Mouse (Mus musculus) thymus, adult 18-20 months (tissue): ENCODE data around the gene Bik.

Experiments
- DNase-seq, 2 experiments: peaks; one replicate each; pipeline ENCODE4 v3.0.0; 2022; ENCODE audit warnings: mixed read lengths in 2 of 2

Gene Bik

DNA sequence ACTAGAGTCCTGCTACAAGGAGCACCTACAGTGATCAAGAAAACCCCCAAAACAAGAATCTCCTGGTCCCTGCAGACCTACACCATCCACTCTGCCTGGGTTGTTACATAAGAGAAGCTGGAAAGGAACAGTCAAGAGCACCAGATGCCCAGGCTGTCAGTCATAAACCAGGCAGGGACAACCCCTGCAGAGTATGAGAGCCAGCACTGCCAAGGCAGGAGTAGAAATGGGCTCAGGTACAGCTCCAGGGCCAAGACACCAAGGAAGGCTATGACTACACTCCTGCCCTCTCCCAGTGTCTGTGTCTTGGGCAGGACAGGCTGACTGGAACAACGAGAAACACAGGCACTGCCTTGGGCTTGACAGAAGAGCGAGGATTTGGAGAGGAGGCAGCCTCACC, 23.5 kb downstream of the Bik start:
- no peak for DNase-seq

DNA sequence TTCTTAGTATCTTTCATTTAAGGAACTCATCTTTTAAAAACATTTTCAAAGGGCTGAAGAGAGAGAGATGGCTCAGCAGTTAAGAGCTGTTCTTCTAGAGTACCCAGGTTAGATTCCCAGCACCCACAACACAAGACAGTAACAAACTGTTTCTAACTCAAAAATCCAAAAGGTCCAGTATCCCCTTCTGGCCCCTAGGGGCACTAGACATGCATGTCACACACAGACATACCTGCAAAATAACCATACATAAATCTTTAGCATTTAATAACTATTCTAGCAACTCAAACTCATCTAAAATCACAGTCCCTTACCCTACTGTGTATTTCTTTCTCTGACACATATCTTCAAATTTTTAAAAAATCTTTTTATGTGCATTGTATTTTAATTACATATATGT, 27.2 kb downstream of the Bik start:
- DNase-seq: no peak

DNA sequence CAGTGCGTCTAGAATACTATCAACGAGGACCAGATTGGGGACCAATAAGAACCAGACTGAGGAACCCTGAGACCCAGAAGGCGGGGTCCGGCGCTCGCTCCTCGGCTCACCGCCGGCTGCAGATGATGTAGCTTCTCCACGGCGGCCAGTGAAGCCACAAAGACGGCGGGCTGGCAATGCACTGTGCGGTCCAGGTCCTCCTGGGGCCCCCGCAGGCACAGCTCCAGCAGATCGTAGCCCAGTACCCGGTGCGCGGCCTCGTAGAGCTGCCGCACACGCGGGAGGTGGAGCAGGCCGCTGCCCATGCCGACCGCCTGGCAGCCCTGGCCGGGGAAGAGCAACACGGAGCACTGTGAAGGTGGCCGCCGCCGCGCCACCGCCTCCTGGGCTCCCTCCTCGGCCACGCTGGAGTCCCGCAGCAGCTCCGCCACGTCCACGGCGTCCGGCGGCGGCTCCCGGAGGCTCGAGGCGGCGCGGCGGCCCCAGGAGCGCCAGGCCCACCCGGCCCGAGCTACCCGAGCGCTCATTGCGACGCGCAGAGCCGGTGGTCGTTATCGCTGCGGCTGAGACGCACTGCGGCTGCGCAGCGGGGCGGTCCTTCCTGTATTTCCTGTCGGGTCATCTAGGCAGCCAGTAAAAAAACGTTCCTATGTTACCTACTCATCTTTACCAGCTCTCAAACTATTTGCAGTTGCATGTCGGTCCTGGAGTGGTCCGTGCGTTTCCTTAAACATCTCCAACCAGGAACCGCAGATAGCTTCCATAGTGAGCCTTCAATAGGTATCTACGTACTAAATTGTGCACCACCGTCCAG, 28.7 kb downstream of the Bik start:
- DNase-seq: peak; percentile 80 to 85

DNA sequence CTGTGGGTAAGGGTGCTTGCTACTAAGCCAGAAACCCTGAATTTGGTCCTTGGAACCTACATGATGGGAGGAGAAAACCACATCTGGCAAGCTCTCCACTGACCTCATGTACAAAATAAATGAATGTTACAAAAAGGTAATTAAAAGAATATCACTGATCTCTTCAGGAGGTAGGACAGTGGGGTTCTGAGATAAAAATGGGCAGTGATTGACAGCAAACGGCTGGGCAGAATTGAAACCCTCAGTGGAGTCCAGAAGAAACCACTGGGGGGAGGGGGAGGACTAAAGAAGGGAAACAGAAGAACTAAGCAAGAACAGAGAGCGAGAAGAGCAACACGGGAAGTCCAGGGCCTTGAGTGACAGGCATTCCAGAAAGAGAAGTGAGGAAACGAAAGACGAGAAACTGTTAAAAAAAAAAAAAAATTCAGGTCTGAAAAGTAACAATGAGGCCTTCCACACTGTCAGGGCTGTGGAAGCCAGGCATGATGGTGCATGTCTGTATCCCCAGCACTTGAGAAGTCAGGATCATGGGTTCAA, 34.3 kb downstream of the Bik start:
- no peak for DNase-seq

DNA sequence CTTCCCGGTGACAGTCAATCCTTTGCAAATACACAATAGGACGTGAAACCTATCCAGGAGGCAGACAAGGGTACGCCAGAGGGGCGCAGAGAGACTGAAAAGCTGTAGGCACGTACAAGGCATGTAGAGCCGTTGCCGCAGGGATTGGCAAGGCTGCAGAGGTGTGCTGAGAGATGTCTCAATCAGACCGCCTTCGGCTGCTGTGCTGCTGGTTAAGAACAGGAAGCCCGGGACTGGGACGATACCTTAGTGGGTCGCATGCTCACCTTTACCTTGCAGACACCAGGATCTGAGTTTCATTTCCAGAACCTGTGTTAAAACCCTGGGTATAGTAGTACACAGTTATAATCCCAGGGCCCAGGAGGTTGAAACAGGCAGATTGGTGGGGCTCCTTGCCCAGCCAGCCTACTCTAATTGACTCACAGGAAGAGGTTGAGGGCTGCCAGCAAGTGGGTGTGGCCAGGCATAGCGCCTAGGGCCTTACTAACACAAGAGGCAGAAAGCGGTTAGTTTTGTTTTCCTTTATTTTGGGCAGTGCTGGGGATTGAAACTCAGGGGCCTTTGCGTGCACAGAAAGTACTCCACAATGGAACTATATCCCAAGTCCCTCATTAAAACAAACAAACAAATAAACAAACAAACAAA, 36.1 kb downstream of the Bik start:
- DNase-seq: peak; percentile 74 to 83

DNA sequence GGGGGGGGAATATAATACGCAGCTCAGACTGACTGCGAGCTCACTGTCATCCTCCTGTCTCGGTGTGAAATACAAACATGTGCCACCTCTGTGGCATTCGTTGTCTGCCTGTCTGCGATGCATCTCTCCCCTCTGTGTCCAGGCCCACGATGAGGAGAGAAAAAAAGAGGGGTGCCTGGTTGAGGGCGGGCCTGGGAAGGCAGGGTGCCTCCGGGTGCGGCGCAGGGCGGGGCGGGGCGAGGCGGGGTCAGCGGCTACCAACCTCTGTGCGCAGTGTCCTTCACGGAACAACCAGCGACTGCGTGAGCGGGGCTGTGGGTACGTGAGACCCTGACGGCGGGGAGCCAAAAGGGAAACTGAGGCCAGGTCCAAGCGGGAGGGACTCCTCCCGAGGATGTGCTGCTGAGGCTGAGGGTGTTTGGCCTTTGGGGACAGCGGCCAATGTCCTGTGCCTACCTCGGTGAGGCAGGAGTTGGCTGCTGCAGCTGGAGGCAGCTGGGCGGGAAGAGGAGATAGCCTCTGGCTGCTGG, 36.7 kb downstream of the Bik start, which contains the start of the genes Tspo and Mcat:
Tspo (plus strand) TSS at position 266 of the 530 bp plus-strand sequence.
Mcat (minus strand) TSS at position 461 of the 530 bp plus-strand sequence.
- peak; percentile 61 to 71 for DNase-seq

DNA sequence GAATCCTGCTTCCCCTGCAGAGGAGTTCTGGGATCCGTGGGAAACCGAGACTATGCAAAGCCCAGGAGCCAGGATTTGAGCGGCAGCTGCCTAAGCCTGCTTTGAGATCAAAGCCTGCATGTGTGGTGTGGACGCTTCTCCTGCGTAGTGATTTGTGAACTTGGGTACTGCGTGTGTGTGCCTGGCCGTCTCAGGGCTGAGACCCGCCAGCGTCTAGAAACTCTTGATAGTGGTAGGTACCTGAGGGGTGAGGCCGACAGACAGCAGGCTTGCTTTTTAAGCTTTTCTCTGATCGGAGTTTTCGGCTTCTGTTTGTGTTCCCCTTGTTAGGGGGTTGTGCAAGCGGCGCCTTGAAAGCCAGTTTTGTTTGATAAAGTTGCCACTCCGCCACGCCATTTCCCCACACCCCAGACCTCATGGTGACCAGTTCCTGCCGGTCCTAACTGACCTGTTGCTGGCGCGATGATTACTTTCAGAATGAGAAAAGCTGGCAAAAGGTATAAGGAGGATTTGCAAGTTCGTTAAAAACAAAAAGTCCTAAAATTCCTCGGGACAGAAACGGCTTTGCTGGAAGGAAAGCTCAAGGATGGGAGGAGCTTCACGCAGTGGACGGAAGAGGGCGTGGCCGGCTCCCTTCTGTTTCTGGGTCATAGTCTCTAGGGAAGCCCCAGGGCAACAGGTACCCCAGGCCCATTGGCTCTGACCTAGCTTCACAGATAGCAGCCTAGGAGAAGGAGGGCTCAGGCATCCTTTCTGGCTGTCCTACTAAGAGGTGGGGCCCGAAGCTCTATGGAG, 37.4 kb downstream of the Bik start:
- DNase-seq: peak; percentile 39 to 48

DNA sequence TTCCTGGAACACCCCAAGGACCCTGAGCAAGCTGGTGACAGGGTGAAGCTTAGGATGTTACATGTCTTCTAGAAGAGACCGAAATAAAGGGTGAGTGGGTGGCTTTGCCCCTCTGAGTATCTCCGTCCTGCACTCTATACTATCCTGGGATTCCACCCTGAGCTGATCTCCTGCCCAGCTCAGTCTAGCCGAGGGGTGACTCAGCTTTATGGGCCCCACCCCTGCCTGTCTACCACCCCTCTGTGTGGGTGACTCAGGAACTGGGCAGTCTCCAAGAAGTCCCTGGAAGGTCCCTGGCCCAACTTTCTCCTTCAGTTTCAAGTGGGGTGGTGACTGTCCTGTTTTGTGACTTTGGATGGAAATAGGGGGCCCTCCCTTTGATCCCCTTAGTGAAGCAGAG, 38.8 kb downstream of the Bik start:
- DNase-seq: no peak

DNA sequence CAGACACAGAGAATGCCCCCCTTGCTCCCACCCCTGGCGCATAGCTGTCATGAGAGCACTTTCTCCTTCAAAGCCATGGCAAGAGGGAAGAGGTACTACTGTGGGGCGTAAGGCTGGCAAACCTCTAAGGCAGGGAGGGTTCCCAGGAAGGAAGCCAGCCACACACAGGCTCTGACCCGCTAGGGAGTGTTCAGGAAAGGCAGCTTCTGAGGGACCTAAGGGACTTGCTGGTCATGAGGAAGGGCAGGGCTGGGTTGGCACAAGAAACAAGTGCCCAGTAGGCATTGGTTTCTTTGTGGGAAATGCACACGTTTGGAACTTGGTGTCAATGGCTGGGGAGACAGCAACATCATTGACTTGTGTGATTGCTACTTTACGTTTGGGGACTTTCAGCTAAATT, 39.3 kb downstream of the Bik start:
- DNase-seq: no peak

DNA sequence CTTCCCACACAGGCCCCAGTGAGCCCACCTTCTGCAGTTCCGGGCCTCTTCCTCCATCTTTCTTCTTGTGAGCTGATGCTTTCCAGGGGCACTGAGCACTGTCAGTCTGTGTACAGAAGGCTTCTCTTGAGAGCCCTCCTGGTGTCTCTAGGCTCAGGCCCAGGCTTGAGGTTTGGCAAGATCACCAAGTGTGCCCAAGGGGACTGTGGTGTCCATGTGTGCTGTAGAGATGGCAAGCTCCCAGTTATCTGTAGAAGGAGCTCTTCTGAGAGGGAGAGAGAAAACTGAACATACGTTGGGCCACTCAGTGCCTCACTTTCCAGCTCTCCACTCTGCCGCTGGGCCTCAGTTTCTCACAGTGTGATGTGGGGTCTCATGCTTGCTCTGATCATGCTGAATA, 41.1 kb downstream of the Bik start:
- no peak for DNase-seq

DNA sequence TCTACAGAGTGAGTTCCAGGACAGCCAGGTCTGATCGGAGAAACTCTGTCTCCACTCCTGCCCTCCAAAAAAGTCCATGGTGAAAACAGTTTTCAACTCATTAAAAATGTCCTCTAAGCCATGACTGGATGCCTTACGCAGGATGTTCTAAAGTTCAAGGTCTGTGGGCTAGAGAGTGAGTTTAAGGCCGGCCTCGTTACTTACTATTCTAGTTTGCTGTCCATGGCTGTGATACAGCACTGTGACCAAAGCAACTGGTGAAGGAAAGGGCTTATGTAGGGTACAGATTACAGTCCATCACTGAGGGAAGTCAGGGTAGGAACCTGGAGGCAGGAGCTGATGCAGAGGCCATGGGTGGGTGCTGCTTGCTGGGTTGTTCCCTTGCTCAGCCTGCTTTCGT, 41.9 kb downstream of the Bik start:
- DNase-seq: no peak

DNA sequence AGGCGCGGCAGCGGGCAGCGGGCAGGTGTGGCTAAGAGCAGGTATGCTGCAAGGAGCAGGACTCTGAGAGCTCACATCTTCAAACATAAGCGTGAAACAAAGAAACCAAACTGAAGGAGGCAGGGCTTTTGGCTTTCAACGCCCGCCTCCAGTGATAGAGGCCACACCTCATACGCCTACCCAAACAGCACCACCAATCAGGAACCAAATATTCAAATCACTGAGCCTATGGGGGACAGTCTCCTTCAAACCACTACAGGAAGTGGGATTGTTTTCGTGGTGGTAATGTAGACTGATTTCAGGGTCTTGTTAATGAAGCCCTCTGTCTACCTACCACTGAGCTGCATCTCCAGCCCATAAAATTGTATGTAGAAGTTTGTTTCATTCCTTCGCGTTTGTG, 43.0 kb downstream of the Bik start:
- DNase-seq: no peak

DNA sequence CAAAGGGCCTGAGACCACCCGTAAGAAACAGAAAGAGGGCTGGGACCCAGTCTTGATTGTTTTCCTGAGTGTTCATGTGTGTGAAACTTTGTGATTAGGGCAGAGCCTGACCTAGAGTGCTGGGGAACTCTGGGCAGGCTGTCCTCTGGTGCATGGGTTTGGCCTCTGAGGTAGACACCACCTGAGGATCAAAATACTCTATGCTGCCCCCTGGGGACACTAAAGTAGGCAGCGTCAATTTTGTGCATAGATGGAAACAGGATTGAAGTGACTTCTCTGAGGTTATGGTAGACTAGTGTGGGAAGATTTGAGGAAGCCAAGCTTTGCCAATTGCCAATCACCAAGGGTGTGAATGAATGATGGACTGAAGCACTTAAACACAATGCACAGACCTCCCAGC, 44.0 kb downstream of the Bik start:
- no peak for DNase-seq

DNA sequence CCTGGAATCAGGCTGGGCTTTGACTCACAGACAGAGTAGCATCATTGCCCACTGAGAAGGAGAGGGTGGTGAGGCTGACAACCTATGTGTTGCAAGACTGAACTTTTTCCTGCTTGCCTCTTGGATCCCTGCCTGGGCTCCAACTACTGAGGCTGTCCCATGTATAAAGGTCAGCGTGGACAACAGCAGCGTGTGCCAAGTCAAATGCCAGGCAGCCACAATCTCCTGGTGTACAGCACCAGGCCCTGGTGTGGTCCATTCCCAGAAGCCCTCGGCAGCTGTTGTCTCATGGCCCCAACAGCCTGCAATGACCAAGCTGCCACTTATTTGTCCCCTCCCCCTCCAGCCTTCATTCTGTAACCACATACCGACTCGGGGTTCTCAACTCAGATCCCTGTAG, 45.0 kb downstream of the Bik start:
- no peak for DNase-seq

DNA sequence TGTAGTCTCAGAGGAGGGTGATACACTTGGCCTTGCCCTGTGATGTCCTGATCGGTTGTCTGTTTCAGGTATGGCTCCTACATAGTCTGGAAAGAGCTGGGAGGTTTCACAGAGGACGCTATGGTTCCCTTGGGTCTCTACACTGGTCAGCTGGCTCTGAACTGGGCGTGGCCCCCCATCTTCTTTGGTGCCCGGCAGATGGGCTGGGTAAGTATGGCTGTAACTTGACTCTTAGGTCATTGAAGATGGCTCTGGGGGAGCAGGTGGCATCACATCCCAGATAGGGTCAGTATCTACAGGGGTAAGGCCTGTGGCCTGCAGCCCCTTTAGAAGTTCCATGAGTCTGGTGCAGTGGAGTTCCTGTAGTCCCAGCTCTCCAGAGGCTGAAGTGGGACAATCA, 45.5 kb downstream of the Bik start:
- DNase-seq: no peak

DNA sequence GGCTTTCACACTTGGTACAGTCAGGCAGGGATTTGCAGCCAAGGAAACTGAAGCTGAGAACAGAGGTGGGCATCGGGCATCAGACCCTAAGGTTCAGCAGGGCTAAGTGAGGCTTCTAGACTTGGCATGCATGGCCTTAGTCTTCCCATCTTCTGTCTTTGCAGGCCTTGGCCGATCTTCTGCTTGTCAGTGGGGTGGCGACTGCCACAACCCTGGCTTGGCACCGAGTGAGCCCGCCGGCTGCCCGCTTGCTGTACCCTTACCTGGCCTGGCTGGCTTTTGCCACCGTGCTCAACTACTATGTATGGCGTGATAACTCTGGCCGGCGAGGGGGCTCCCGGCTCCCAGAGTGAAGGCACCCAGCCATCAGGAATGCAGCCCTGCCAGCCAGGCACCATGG, 46.9 kb downstream of the Bik start:
- DNase-seq: no peak

DNA sequence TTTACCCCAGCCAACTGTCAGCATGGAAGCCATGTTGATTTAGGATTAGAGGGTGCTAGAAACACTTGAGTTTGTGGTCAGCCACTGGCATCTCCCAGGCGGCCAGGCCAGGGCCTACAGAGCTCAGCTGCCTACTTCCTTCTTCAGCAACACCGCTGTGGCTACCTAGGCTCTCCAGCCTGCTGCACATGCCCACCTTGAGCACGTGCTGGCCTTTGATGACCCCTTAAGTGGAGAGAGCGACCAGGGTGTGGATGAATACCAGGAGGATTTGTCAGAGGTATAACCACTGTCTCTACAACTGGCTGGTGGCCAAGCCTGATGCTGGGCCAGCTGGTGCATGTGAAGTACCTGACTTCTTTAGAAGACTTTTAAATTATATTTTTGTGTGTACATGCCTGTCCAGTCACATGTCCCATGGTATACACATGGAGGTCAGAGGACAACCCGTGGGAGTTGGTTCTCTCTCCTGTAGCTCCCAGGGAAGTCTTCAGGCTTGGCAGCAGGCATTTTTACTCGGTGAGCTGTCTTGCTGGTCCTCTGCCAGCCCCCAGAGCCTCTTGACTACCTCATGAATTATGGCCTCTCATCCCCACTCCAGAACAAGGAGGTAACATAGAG, 48.2 kb downstream of the Bik start:
- DNase-seq: no peak

DNA sequence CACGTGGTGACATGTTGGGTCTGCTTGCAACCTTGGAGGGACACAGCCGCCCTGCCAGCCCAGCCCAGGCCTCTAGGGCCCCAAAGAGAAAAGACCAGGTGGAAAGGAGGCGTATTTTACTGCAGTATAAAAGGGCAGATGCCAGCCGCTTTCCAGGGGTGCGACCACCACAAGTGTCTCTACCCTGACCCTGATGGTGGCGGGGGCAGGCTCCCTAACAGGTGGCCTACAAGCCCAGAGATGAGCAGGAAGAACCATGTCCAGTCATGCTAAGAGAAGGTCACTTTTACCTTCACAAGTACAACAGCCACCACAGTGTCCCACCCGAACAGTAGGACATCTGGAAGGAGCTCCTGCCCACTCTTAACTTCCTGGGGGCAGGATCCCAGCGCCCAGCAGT, 48.9 kb downstream of the Bik start:
- DNase-seq: no peak

DNA sequence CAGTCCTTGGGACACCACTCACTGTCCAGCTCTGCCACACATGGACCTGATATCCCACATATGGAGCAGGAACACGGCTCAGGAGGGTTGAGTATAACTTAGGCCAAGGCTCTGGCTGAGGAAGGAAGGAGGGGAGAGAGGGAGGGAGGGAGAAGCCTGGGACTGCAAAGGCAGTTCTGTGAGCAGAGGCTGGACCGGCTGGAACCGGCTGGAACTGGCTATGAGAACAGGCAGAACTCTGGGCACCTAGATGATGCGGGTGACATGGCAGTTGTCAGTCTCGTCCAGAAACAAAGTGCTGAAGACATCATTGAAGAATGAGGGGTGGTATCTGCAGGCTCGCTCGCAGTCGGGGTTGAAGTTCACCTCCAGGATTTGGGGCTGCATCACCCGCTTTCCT, 50.0 kb downstream of the Bik start:
- DNase-seq: no peak

DNA sequence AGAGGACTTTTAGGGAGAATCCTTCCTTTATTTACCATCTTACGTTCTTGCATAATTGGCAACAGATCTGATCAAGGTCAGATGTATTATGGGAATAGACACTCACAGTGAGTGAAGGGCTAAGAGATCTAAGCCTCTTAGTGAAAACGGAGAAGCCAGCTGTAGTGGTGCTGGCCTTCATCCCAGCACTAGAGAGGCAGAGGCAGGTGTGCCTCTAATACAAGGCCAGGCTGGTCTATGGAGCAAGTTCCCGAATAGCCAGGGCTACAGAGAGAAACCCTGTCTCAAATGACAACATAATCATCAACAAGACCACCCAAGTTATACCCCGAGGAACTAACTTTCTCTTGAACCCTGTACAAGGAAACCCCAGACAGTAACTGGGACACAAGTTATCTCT, 56.3 kb downstream of the Bik start:
- no peak for DNase-seq

DNA sequence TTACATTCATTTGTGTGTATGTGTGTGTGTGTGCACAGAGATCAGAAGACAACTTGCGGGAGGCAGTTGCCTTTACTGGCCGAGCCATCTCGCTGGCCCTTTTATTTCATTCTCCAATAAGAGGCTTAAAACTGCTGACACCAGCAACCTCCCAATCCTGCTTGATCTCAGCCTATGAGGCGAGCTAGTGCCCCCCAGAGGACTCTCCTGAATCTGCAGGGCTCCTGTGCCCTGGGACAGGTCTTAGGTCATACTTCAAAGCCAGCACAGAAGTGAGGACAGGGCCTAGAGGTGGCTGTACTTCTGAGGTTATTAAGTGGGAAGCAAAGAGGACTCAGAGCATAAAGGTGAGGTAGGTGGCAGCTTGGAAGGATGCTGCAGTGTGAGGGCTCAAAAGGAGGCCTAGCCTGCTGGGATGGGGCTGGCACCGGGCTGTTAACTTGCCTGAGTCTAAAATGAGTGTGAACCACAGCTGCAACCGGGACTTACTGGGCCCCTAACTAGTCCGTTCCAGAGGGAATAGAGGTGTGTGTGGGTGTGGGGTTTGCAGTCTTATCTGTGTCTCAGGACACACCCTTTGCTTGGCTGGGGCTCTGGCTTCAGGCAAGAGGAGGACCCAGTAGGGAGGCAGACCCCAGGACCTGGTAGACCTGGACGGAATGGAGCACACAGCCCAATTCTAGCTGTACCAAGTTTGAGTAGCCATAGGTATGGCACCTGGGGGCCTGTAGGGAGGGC, 56.9 kb downstream of the Bik start:
- DNase-seq: no peak

DNA sequence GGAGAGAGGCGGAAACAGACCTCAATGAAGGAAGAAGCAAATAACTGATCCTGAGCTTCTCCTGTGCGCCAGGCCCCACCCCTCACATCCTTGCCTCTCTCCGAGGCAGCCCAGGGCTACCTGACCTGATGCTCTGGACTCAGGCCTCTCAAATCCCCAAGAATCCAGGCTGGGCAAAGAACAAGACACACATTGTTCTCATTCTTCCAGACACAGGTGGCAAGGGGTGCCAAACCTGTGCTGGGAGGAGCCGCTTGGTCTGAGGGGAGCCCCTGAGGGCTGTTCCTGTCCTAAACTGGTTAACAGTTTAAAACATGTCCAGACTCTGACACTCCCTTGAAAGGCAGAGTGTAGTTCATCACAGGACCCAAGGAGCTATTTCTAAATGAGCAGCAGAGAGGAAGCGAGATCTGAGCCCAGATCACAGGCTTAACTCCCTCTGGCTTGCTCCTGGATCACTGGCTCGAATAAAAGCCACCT, 58.1 kb downstream of the Bik start:
- DNase-seq: no peak
